Mouse (Mus musculus): ENCODE measurements around the gene Magee1. TPM values are rescaled to one million over a fixed set of nuclear protein-coding genes. Genes with fewer than 3 reads are reported as not detected.
A peak's percentile ranks its signal among the peaks of the same experiment; 100 is the strongest.
"Not testable (repeated sequence)": the region's sequence is repeated elsewhere in the genome, so short reads cannot be mapped to it uniquely, and the experiment has no call there.

Gene Magee1
- total RNA-seq (2015) = 0.54 and 0.89 TPM in 2 replicates
- total RNA-seq (2017) = 0.37 and 0.84 TPM in 2 replicates

- peak; percentile 71 for ATAC-seq (replicated peaks; ENCODE audit: poor library complexity)
These were observed at the start of gene Magee1 for GRCm38 (mm10) chrX:105120275-105121226. Gene Magee1 (plus strand): TSS chrX:105120378.

GRCm38 (mm10) chrX:105079151-105079550 is 41.0 kb upstream of the Magee1 start:
- ATAC-seq (replicated peaks; ENCODE audit: poor library complexity) = 0 out of 2 replicates have a peak, but pooled peaks have one; percentile 4

GRCm38 (mm10) chrX:105079615-105080092 is 40.5 kb upstream of the Magee1 start, which contains the start of gene Pbdc1:
Gene Pbdc1 (plus strand): TSS chrX:105079756.
- ATAC-seq (replicated peaks; ENCODE audit: poor library complexity) = peak; percentile 98

- peak; percentile 12; the same call in 1 of the 2 replicates for ATAC-seq (replicated peaks; ENCODE audit: poor library complexity)
These were observed 40.1 kb upstream of the Magee1 start for GRCm38 (mm10) chrX:105080096-105080495.

- not testable (repeated sequence) for ATAC-seq (replicated peaks; ENCODE audit: poor library complexity)
These were observed 37.2 kb upstream of the Magee1 start for GRCm38 (mm10) chrX:105083013-105083412.

GRCm38 (mm10) chrX:105104175-105104574 is 16.0 kb upstream of the Magee1 start:
- peak; percentile 76 for ATAC-seq (replicated peaks; ENCODE audit: poor library complexity)

- ATAC-seq (replicated peaks; ENCODE audit: poor library complexity) = peak; percentile 55; the same call in 1 of the 2 replicates
These were observed 5.2 kb upstream of the Magee1 start for GRCm38 (mm10) chrX:105114994-105115393.

- peak; percentile 89 for ATAC-seq (replicated peaks; ENCODE audit: poor library complexity)
These were observed 1.2 kb downstream of the Magee1 start for GRCm38 (mm10) chrX:105121227-105121865.

- ATAC-seq (replicated peaks; ENCODE audit: poor library complexity) = no peak; the same call in 1 of the 2 replicates
These were observed 4.7 kb downstream of the Magee1 start for GRCm38 (mm10) chrX:105124903-105125302.

- no peak for ATAC-seq (replicated peaks; ENCODE audit: poor library complexity)
These were observed 31.8 kb downstream of the Magee1 start for GRCm38 (mm10) chrX:105151872-105152461.

- peak; percentile 61; the same call in 1 of the 2 replicates for ATAC-seq (replicated peaks; ENCODE audit: poor library complexity)
These were observed 44.8 kb downstream of the Magee1 start for GRCm38 (mm10) chrX:105165007-105165406.

- peak; percentile 85 for ATAC-seq (replicated peaks; ENCODE audit: poor library complexity)
These were observed 47.0 kb downstream of the Magee1 start for GRCm38 (mm10) chrX:105167217-105167616.

Other genes starting within 250 kb of the Magee1 start
- gene Pbdc1, start 40.6 kb upstream of the Magee1 start, total RNA-seq (2015) = 50.8 and 52.7 TPM in 2 replicates
- 56.9 and 58.4 TPM in 2 replicates for gene Pbdc1, start 40.6 kb upstream of the Magee1 start, total RNA-seq (2017)

All from megakaryocyte progenitor cell, adult 5-6 weeks (primary cell).